Mouse (Mus musculus): ENCODE measurements around the gene Fut8.

DNA sequence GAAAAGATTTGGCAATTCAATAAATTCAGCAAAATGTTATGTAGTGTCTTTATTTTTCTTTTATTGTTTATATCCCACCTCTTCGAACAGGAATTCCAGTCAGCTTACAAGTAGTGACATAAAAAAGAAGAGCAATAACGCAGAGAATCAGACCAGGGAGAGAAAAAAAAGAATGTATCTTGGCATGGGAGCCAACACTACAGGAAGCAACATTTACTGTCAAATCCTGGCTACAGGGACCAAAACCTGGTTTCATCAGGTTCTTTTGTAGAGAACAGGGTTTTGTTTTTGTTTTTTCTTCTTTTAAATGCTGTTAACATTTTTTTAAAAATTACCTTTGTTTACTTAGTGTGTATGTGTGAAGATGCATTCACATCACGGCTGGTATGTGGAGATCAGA, 273.7 kb downstream of the Fut8 start:
- TF ChIP-seq CTCF (IDR thresholded peaks at IDR 0.05; ENCODE audit: control insufficient read depth, insufficient read depth, low read length) = no peak
- no peak for TF ChIP-seq POLR2A (IDR thresholded peaks at IDR 0.05; ENCODE audit: borderline replicate concordance, control insufficient read depth, low read depth, low read length)

All from bone marrow, adult 2 months (tissue).